Mouse (Mus musculus) MEL (cell line): ENCODE results near the gene Pex14. TPM values are rescaled to one million over a fixed set of nuclear protein-coding genes. Genes with fewer than 3 reads are reported as not detected.

Experiments
- DNase-seq: peaks from one replicate; pipeline ENCODE4 v3.0.0; 2011; ENCODE audit warnings: low read depth, low spot score
- H3K27ac ChIP-seq: 2 replicates; pipeline ENCODE4 v1.5.1; 2012; ENCODE audit warnings: low read depth, mild to moderate bottlenecking, control low read depth, low read length, moderate library complexity; ENCODE audit not compliant: control insufficient read depth
- H3K27me3 ChIP-seq, 2 experiments: fragments of 150-350 bp in 1 of 2; sonication (generic) in 1 of 2; 2 replicates each; pipeline ENCODE4 v1.6.1; 2012; ENCODE audit warnings: low read length in 2 of 2, mild to moderate bottlenecking in 2 of 2, improper control_type of control experiment in 1 of 2, moderate library complexity in 1 of 2; ENCODE audit not compliant: insufficient read depth in 2 of 2, control insufficient read depth in 1 of 2
- H3K36me3 ChIP-seq, 2 experiments: 2 replicates each; pipeline ENCODE4 v1.6.1; 2012 to 2014; ENCODE audit warnings: low read length in 2 of 2, improper control_type of control experiment in 1 of 2, inconsistent platforms in 1 of 2, mild to moderate bottlenecking in 1 of 2; ENCODE audit not compliant: insufficient read depth in 2 of 2, control insufficient read depth in 1 of 2
- H3K4me1 ChIP-seq, 2 experiments: fragments of 150-350 bp in 1 of 2; sonication (generic) in 1 of 2; 2 replicates each; pipeline ENCODE4 v1.6.1; 2012; ENCODE audit warnings: low read length in 2 of 2, improper control_type of control experiment in 1 of 2, mild to moderate bottlenecking in 1 of 2; ENCODE audit not compliant: insufficient read depth in 2 of 2, control insufficient read depth in 1 of 2
- H3K4me3 ChIP-seq, 2 experiments: fragments of 150-350 bp in 1 of 2; sonication (generic) in 1 of 2; 2 replicates each; pipeline ENCODE4 v1.5.1; 2012; ENCODE audit warnings: low read depth in 2 of 2, low read length in 2 of 2, mild to moderate bottlenecking in 2 of 2, moderate library complexity in 2 of 2, control low read depth in 1 of 2, improper control_type of control experiment in 1 of 2; ENCODE audit not compliant: control insufficient read depth in 1 of 2, insufficient read depth in 1 of 2
- H3K79me2 ChIP-seq: 2 replicates; pipeline ENCODE4 v1.6.1; 2012; ENCODE audit warnings: mild to moderate bottlenecking, low read length, moderate library complexity; ENCODE audit not compliant: control insufficient read depth, poor library complexity, insufficient read depth
- H3K9ac ChIP-seq: 2 replicates; pipeline ENCODE4 v1.6.1; 2012; ENCODE audit warnings: low read depth, mild to moderate bottlenecking, control low read depth, low read length, moderate library complexity; ENCODE audit not compliant: control insufficient read depth, poor library complexity, severe bottlenecking
- H3K9me3 ChIP-seq: fragments of 150-350 bp; sonication (generic); replicated peaks from 2 replicates; pipeline ENCODE4 v1.6.1; 2012; ENCODE audit warnings: mild to moderate bottlenecking, low read length, improper control_type of control experiment, moderate library complexity; ENCODE audit not compliant: insufficient read depth
- BHLHE40 ChIP-seq: IDR thresholded peaks from 2 replicates; pipeline ENCODE4 v1.6.1; 2012; ENCODE audit warnings: low read depth, mild to moderate bottlenecking, inconsistent platforms, low read length, improper control_type of control experiment, borderline replicate concordance
- CHD1 ChIP-seq: IDR thresholded peaks from 2 replicates; pipeline ENCODE4 v1.6.1; 2012; ENCODE audit warnings: low read depth, mild to moderate bottlenecking, inconsistent platforms, low read length, improper control_type of control experiment
- CHD2 ChIP-seq: IDR thresholded peaks from 2 replicates; pipeline ENCODE4 v1.6.1; 2011; ENCODE audit warnings: low read length, improper control_type of control experiment
- E2F4 ChIP-seq: IDR thresholded peaks from 2 replicates; pipeline ENCODE4 v1.6.1; 2011; ENCODE audit warnings: low read depth, low read length, improper control_type of control experiment, borderline replicate concordance
- ELF1 ChIP-seq: IDR thresholded peaks from 2 replicates; pipeline ENCODE4 v1.6.1; 2014; ENCODE audit warnings: low read depth, mild to moderate bottlenecking, inconsistent platforms, low read length, improper control_type of control experiment, moderate library complexity
- EP300 ChIP-seq, 2 experiments: IDR thresholded peaks; 2 replicates each; pipeline ENCODE4 v1.6.1; 2011; ENCODE audit warnings: improper control_type of control experiment in 2 of 2, low read length in 2 of 2, low read depth in 1 of 2, mild to moderate bottlenecking in 1 of 2
- ETS1 ChIP-seq: IDR thresholded peaks from 2 replicates; pipeline ENCODE4 v1.6.1; 2012; ENCODE audit warnings: low read depth, mild to moderate bottlenecking, inconsistent platforms, low read length, improper control_type of control experiment, moderate library complexity
- HCFC1 ChIP-seq: IDR thresholded peaks from 2 replicates; pipeline ENCODE4 v1.6.1; 2012; ENCODE audit warnings: low read depth, mild to moderate bottlenecking, inconsistent platforms, low read length, improper control_type of control experiment, moderate library complexity
- JUND ChIP-seq: IDR thresholded peaks from 2 replicates; pipeline ENCODE4 v1.6.1; 2011; ENCODE audit warnings: low read depth, mild to moderate bottlenecking, improper control_type of control experiment, low read length
- KAT2A ChIP-seq: conservative IDR thresholded peaks from 2 replicates; pipeline ENCODE4 v1.6.1; 2012; ENCODE audit warnings: low read depth, low read length, improper control_type of control experiment, inconsistent platforms
- MAFK ChIP-seq: IDR thresholded peaks from 2 replicates; pipeline ENCODE4 v1.6.1; 2011; ENCODE audit warnings: low read depth, mild to moderate bottlenecking, low read length, improper control_type of control experiment, borderline replicate concordance
- MAX ChIP-seq: IDR thresholded peaks from 2 replicates; pipeline ENCODE4 v1.6.1; 2011; ENCODE audit warnings: low read length, improper control_type of control experiment
- MAZ ChIP-seq: IDR thresholded peaks from 2 replicates; pipeline ENCODE4 v1.6.1; 2012; ENCODE audit warnings: low read depth, mild to moderate bottlenecking, inconsistent platforms, low read length, improper control_type of control experiment
- MEF2A ChIP-seq: IDR thresholded peaks from 2 replicates; pipeline ENCODE4 v1.6.1; 2014; ENCODE audit warnings: low read depth, mild to moderate bottlenecking, inconsistent platforms, low read length, improper control_type of control experiment; ENCODE audit not compliant: poor library complexity, insufficient replicate concordance, severe bottlenecking; ENCODE audit errors: extremely low read depth
- POLR2A ChIP-seq, 2 experiments: IDR thresholded peaks; 2 replicates each; pipeline ENCODE4 v1.6.1; 2011 to 2012; ENCODE audit warnings: low read length in 2 of 2, mild to moderate bottlenecking in 2 of 2, control low read depth in 1 of 2, improper control_type of control experiment in 1 of 2, low read depth in 1 of 2, moderate library complexity in 1 of 2; ENCODE audit not compliant: control insufficient read depth in 1 of 2, insufficient read depth in 1 of 2, poor library complexity in 1 of 2
- POLR2AphosphoS5 ChIP-seq: IDR thresholded peaks from 2 replicates; pipeline ENCODE4 v1.6.1; 2012; ENCODE audit warnings: low read depth, borderline replicate concordance, mild to moderate bottlenecking, inconsistent platforms, low read length, moderate library complexity, mixed read lengths
- RAD21 ChIP-seq: IDR thresholded peaks from 2 replicates; pipeline ENCODE4 v1.6.1; 2011; ENCODE audit warnings: mild to moderate bottlenecking, low read depth, low read length, improper control_type of control experiment
- SIN3A ChIP-seq: IDR thresholded peaks from 2 replicates; pipeline ENCODE4 v1.6.1; 2012; ENCODE audit warnings: low read length, improper control_type of control experiment, inconsistent platforms
- SMC3 ChIP-seq: IDR thresholded peaks from 2 replicates; pipeline ENCODE4 v1.6.1; 2011; ENCODE audit warnings: low read depth, low read length, improper control_type of control experiment
- TAL1 ChIP-seq: IDR thresholded peaks from 2 replicates; pipeline ENCODE4 v1.6.1; 2012; ENCODE audit warnings: mild to moderate bottlenecking, inconsistent platforms, low read length, moderate library complexity, mixed read lengths
- TBP ChIP-seq: IDR thresholded peaks from 2 replicates; pipeline ENCODE4 v1.8.0; 2011; ENCODE audit warnings: low read depth, low read length, improper control_type of control experiment
- UBTF ChIP-seq: IDR thresholded peaks from 2 replicates; pipeline ENCODE4 v1.6.1; 2012; ENCODE audit warnings: low read depth, mild to moderate bottlenecking, inconsistent platforms, low read length, improper control_type of control experiment, moderate library complexity, borderline replicate concordance; ENCODE audit not compliant: insufficient read depth
- USF2 ChIP-seq, 2 experiments: IDR thresholded peaks; 2 replicates each; pipeline ENCODE4 v1.6.1; 2011 to 2012; ENCODE audit warnings: improper control_type of control experiment in 2 of 2, low read length in 2 of 2, borderline replicate concordance in 1 of 2, inconsistent platforms in 1 of 2, low read depth in 1 of 2, mild to moderate bottlenecking in 1 of 2; ENCODE audit not compliant: insufficient read depth in 1 of 2
- ZKSCAN1 ChIP-seq: IDR thresholded peaks from 2 replicates; pipeline ENCODE4 v1.6.1; 2012; ENCODE audit warnings: low read depth, mild to moderate bottlenecking, inconsistent platforms, low read length, improper control_type of control experiment, moderate library complexity
- ZNF384 ChIP-seq: IDR thresholded peaks from 2 replicates; pipeline ENCODE4 v1.6.1; 2012; ENCODE audit warnings: low read depth, mild to moderate bottlenecking, inconsistent platforms, low read length, improper control_type of control experiment
- polyA plus RNA-seq, 2 experiments: library from polyadenylated mRNA; stranded (reverse) in 1 of 2; unstranded in 1 of 2; fragments of >175 nt in 1 of 2; fragments of >200 nt in 1 of 2; gene quantifications; 2 replicates each; pipeline versions ENCODE4 v1.2.1 to v1.2.4; 2012; ENCODE audit warnings: low replicate concordance in 2 of 2, low read depth in 1 of 2; ENCODE audit not compliant: insufficient read length in 2 of 2, insufficient read depth in 1 of 2, missing spikeins in 1 of 2
- total RNA-seq: library from RNA; depleted of rRNA; stranded (reverse); fragments of 300-350 nt; gene quantifications from 2 replicates; pipeline ENCODE4 v1.2.3, GENCODE M21; 2012

Pex14 gene
- total and polyA plus RNA-seq, 3 experiments: 38.3 to 49.2 TPM; not detected in 1

DNA sequence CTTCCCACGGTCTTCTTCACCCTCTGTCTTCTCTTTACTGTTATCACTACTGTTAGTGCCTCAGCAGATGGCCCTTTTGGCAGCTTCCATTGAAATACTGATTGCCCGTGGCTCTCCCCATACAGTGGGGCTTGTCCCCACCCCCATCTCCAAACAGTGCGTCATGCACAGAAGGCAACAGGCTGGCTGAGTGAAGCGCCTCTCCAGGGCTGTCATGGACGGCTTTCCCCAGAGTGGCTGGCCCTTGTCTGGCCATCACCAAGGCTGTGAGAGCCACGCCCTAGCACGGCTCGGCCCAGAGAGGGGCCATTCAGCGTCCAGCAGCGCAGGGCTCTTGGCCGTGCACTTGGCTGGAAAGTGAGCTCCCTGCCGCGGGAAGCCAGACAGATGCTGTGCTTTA is 164.5 kb downstream of the Pex14 start:
- Histone ChIP-seq H3K27ac (no peak overlapping the region), H3K9me3 (no peaks in the 10 kb centered on the region), H3K4me1 (no peaks in the 10 kb centered on the region), H3K79me2 (no peaks in the 10 kb centered on the region), H3K27me3 (no peaks in the 10 kb centered on the region), H3K9ac (no peak overlapping the region), H3K36me3 (no peaks in the 10 kb centered on the region), H3K4me3 (no peak overlapping the region)
- no peak for TF ChIP-seq TBP
- no peak for TF ChIP-seq POLR2A (IDR thresholded peaks at IDR 0.05; ENCODE audit: control insufficient read depth in 1 of 2, insufficient read depth in 1 of 2, low read depth in 1 of 2, low read length in 2 of 2, poor library complexity in 1 of 2)
- no peak for TF ChIP-seq JUND
- TF ChIP-seq E2F4: no peak
- no peak for TF ChIP-seq BHLHE40
- no peak for TF ChIP-seq ETS1
- no peak for TF ChIP-seq RAD21
- no peak for TF ChIP-seq CHD2
- no peak for TF ChIP-seq SMC3
- no peak for TF ChIP-seq EP300 (IDR thresholded peaks at IDR 0.05; ENCODE audit: low read depth in 1 of 2, low read length in 2 of 2)
- TF ChIP-seq TAL1: no peak
- TF ChIP-seq UBTF: no peak
- TF ChIP-seq SIN3A: no peak
- TF ChIP-seq CHD1: no peak
- no peak for TF ChIP-seq MAFK
- TF ChIP-seq POLR2AphosphoS5: no peak
- TF ChIP-seq ZNF384: no peak
- TF ChIP-seq HCFC1: no peak
- DNase-seq: no peak

DNA sequence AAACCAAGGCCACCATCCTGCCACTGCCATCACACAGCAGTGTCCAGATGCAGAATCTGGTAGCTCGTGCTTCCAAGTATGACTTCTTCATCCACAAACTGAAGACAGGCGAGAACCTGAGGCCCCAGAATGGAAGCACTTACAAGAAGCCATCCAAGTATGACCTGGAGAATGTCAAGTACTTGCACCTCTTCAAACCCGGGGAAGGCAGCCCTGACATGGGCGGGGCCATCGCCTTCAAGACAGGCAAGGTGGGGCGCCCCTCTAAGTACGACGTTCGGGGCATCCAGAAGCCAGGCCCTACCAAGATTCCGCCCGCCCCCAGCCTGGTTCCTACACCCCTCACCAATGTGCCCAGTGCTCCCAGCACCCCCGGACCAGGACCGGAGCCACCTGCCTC is 166.6 kb downstream of the Pex14 start:
- Histone ChIP-seq H3K27me3 (no peaks in the 10 kb centered on the region), H3K9me3 (no peaks in the 10 kb centered on the region), H3K27ac (no peak overlapping the region), H3K4me1 (no peaks in the 10 kb centered on the region), H3K36me3 (no peaks in the 10 kb centered on the region), H3K79me2 (no peaks in the 10 kb centered on the region), H3K9ac (no peak overlapping the region), H3K4me3 (no peak overlapping the region)
- DNase-seq: no peak
- no peak for TF ChIP-seq ZKSCAN1
- TF ChIP-seq UBTF: no peak
- no peak for TF ChIP-seq SIN3A
- TF ChIP-seq MEF2A: no peak
- TF ChIP-seq EP300 (IDR thresholded peaks at IDR 0.05; ENCODE audit: low read depth in 1 of 2, low read length in 2 of 2): no peak
- TF ChIP-seq KAT2A: no peak
- TF ChIP-seq POLR2AphosphoS5: no peak
- no peak for TF ChIP-seq MAX
- no peak for TF ChIP-seq CHD1
- TF ChIP-seq BHLHE40: no peak
- no peak for TF ChIP-seq POLR2A (IDR thresholded peaks at IDR 0.05; ENCODE audit: control insufficient read depth in 1 of 2, insufficient read depth in 1 of 2, low read depth in 1 of 2, low read length in 2 of 2, poor library complexity in 1 of 2)
- TF ChIP-seq USF2 (IDR thresholded peaks at IDR 0.05; ENCODE audit: borderline replicate concordance in 1 of 2, insufficient read depth in 1 of 2, low read depth in 1 of 2, low read length in 2 of 2): no peak
- no peak for TF ChIP-seq ELF1
- TF ChIP-seq TBP: no peak
- TF ChIP-seq MAZ: no peak
- no peak for TF ChIP-seq SMC3
